Mouse (Mus musculus): ENCODE data around the gene Ccl7.

Ccl7 gene

GRCm38 (mm10) chr11:82035356-82035755, 10.2 kb upstream of the Ccl7 start, which contains the start of gene Ccl2:
Gene Ccl2 (plus strand): TSS chr11:82035571.
- DNase-seq (ENCODE audit: low read depth, low spot score), result peak; percentile 30

DNA sequence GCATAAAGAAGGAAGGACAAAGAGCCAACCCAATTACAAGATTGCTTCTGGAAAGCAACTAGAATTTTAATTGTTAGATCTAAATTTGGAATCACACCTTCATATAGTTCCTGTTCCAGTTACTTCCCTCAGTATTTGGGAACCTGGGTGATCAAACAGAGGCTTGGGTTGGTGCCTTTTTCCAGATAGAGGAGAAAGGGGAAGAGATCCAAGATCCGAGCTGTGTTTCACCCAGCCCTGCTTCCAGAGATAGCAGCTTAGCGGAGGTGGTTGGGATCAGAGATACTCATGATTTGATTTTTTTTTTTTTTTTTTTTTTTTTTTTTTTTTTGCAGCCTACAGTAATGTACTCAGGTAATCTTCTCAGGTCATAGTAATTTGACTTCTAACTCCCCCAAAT, 9.7 kb upstream of the Ccl7 start:
- DNase-seq (ENCODE audit: low read depth, low spot score), result no peak

- no peak for DNase-seq (ENCODE audit: low read depth, low spot score)
Measured at GRCm38 (mm10) chr11:82038535-82038934, 7.0 kb upstream of the Ccl7 start, which contains the start of gene Gm17268. Gene Gm17268 (minus strand): TSS chr11:82038562.

DNA sequence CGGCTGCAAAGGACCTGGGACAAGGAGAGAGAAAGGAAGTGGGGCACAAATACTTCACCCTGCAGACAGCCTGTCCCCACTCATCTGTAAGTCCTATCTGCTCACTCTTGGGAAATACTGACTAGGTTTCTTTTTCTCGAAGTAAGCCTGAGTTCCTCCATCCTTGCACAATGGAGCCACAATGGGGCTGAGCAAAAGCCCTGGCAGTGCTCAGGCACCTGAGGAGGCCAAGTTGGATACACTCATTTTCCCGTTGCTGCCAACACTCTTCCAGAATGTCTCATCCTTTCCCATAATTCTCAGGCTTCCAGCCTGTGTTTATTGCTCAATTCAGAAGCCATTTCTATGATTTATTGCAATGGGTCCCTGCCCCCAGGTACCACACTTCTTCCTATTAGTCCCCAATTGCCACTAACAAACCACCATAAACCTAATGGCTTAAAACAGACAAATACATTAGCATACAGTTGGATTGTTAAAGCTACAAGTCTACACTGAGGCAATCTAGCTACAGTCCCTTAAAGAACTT, 6.3 kb upstream of the Ccl7 start:
- DNase-seq (ENCODE audit: low read depth, low spot score), result no peak

DNA sequence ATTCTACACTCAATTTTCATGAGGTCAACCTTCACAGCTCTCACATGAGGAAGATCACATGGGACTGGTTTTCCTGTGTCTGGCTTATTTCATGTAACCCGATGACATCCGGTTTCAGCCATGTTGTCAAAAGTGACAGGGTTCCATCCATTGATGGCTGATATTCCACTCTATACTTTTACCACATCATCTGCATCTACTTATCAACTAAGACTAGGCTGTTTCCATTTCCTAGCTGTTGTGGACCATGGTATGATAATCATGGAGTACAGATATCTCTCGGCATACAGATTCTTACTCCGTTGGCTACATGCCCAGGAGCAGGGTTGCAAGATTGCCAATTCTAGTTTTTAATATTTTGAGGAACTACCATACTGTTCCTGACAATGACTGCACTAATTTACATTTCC, 3.8 kb upstream of the Ccl7 start:
- DNase-seq (ENCODE audit: low read depth, low spot score), result no peak

GRCm38 (mm10) chr11:82047746-82048415, 2.4 kb downstream of the Ccl7 start:
- no peak for DNase-seq (ENCODE audit: low read depth, low spot score)

- DNase-seq (ENCODE audit: low read depth, low spot score), result no peak
Measured at GRCm38 (mm10) chr11:82053849-82054248, 8.3 kb downstream of the Ccl7 start.

GRCm38 (mm10) chr11:82057646-82058045, 12.1 kb downstream of the Ccl7 start, which contains the start of gene Ccl11:
Gene Ccl11 (plus strand): TSS chr11:82057823.
- no peak for DNase-seq (ENCODE audit: low read depth, low spot score)

DNA sequence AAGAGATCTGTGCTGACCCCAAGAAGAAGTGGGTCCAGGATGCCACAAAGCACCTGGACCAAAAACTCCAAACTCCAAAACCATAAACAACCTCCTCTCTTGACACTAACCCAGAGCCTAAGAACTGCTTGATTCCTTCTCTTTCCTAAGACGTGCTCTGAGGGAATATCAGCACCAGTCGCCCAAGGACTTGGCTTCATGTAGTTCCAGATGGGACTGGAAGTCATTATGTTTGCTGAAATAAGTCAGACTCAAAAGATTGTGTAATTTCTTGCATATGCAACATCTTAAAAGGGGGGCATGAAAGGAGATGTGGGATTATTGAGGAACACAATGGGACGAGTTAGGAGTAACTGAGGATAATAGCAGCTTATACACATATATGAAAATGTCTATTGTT, 16.7 kb downstream of the Ccl7 start:
- no peak for DNase-seq (ENCODE audit: low read depth, low spot score)

DNA sequence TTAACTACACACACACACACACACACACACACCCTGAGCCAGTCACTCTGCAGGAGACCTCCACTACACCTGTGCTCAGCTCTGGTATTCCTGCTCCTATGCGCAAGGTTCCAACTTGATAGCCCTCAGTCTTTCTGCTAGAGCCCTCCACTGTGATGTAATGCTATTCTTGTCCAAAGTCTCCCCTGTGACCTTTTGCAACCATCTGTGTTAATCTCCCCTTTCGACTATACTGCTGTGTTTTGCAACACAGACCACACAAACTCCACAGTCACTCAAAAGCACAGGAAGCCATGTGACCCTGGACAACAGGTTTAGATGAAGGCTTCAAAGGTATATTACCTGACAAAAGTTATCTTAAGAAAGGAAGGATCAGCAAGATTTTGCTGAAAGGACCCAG, 17.9 kb downstream of the Ccl7 start:
- no peak for DNase-seq (ENCODE audit: low read depth, low spot score)

- DNase-seq (ENCODE audit: low read depth, low spot score), result no peak
Measured at GRCm38 (mm10) chr11:82066953-82067571, 21.6 kb downstream of the Ccl7 start.

DNA sequence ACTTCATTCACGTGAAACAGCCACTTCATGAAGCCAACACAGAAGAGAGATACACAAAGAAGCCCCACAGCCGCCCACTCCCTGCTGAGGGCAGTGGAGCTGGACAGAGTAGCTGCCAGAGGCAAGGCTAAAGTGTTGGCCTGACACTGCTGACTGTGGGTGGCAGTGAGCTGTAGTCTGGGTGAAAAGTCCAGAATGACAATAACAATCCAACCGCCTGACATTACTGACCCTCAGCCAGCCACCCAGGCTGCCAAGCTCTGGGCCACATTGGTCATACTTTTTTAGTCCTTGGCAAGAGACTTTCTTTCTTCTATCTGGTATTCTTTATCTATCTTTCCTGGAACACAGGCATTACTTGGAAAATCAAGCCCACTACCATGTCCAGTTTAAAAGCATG, 25.6 kb downstream of the Ccl7 start:
- no peak for DNase-seq (ENCODE audit: low read depth, low spot score)

DNA sequence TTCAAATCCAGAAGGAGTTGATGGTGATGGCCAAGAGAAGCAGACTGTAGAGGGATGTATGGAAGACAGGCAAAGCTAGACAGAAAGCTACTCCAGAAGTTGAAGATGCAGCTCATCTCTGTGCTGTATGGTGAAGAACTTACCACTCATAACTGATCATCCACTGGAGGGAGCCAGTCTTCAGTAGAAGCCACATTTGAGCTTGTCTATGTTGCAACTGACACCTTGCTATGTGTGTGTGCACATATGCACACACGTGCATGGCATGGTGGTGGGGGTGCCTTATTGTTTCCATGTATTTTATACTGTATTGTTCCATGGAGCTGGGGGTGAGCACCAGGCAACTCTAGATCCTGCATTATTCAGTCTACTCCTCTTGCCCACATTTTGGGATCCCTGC, 26.9 kb downstream of the Ccl7 start:
- no peak for DNase-seq (ENCODE audit: low read depth, low spot score)

- no peak for DNase-seq (ENCODE audit: low read depth, low spot score)
Measured at GRCm38 (mm10) chr11:82072984-82073383, 27.5 kb downstream of the Ccl7 start.

GRCm38 (mm10) chr11:82073686-82074085, 28.2 kb downstream of the Ccl7 start:
- no peak for DNase-seq (ENCODE audit: low read depth, low spot score)

- DNase-seq (ENCODE audit: low read depth, low spot score), result no peak
Measured at GRCm38 (mm10) chr11:82077031-82077430, 31.5 kb downstream of the Ccl7 start.

DNA sequence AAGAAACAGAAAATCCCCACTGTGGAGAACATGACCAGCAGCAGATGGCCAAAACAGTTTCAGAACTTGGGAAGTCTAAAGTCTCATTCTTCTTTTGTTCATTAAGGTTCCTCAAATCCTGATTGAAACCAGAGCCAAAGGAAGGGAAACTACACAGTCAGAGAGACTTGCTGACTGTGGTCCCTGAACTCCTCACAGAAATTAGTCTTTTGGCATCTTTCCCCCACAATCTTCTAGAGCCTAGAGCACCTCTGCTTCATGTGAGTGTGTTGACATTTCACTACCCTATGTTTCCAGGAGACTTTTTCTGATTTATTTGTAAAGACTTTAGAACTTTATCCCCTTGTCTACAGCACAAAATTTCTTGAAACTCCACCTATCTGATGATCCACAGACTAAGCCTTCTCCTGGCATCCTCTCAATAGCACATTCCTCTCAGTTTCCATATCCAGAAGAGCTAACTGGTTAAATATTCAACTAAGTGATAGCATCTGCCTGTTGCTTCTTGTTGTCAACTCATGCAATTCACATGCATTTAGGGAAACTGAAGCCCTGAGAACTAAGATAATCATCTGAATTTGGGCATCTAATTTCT, 32.7 kb downstream of the Ccl7 start:
- DNase-seq (ENCODE audit: low read depth, low spot score), result no peak

- DNase-seq (ENCODE audit: low read depth, low spot score), result no peak
Measured at GRCm38 (mm10) chr11:82080865-82081264, 35.4 kb downstream of the Ccl7 start.

- no peak for DNase-seq (ENCODE audit: low read depth, low spot score)
Measured at GRCm38 (mm10) chr11:82084360-82084759, 38.8 kb downstream of the Ccl7 start.
